In the genomic region with DNA sequence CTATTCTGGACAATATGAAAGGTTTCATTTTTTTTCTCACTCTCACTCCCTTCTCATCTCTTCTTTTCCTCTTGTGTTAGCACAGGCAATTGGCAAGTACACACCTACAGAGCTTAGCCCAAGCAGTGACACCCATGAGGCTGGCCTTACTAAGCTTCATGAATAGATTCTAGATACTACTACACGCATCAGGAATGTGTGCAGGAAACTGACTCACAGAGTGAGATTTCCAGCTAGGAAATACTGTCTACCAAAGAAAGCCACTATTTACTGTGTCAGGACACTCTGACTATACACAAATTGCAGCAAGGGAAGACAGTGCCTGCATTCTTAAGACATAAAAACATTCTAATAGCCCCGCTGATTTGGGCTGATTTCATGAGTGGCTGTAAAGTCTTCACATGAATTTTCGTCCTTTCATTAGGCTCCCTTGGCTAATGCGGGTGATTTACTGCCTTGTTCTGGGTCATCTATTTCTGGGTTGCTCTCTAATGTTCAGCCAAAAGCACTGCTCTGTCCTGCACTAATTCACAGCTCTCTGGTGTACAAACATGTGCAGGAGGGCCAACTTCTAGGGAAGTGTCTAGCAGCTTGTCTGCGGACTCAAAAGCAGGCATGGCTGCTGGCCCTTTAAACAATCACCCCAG, we compare ENCODE assay signal across 9 mouse cellular contexts.
A peak's percentile ranks its signal among the peaks of the same experiment; 100 is the strongest.
DNase-seq lines count a peak whose midpoint lies in the region; ATAC-seq and TF ChIP-seq lines count a peak whose summit lies in the region.
"Had no signal": no experiment of that assay in that cellular context is flagged by ENCODE, and none has a peak within 500 bp of the region (broad histone marks: within the 10 kb centered on the region; RNA-seq: fewer than 3 reads in every experiment).

No protein-coding gene starts in this region.

- no peak overlapping the region for H3K4me3 ChIP-seq in hindbrain, embryonic 15.5 days
- no peak overlapping the region for H3K4me3 ChIP-seq in hindbrain, embryonic 14.5 days (replicated peaks; ENCODE audit: low read length)
- H3K4me3 ChIP-seq in heart, adult 2 months = no peak overlapping the region; the same call in 1 of the 2 replicates
- no peak overlapping the region for H3K4me3 ChIP-seq in liver, embryonic 11.5 days (ENCODE audit: low read depth, low read length)

- no peaks in the 10 kb centered on the region for H3K27me3 ChIP-seq in hindbrain, embryonic 15.5 days
- H3K27me3 ChIP-seq in hindbrain, embryonic 14.5 days (ENCODE audit: control insufficient read depth, insufficient read depth, low read length) = no peaks in the 10 kb centered on the region
- no peaks in the 10 kb centered on the region for H3K27me3 ChIP-seq in heart, adult 2 months (ENCODE audit: control insufficient read depth, insufficient read depth, low read length)
- no peaks in the 10 kb centered on the region for H3K27me3 ChIP-seq in liver, embryonic 11.5 days (replicated peaks; ENCODE audit: control insufficient read depth, insufficient read depth, low read length)

- H3K9me3 ChIP-seq in hindbrain, embryonic 15.5 days = no peaks in the 10 kb centered on the region
- H3K9me3 ChIP-seq in hindbrain, embryonic 14.5 days (ENCODE audit: control insufficient read depth, low read length) = no peaks in the 10 kb centered on the region
- H3K9me3 ChIP-seq in liver, embryonic 11.5 days (ENCODE audit: control insufficient read depth, low read length) = no peaks in the 10 kb centered on the region

- no peak overlapping the region for H3K4me2 ChIP-seq in hindbrain, embryonic 15.5 days
- H3K4me2 ChIP-seq in hindbrain, embryonic 14.5 days (replicated peaks) = no peak overlapping the region
- no peak overlapping the region for H3K4me2 ChIP-seq in liver, embryonic 11.5 days

- DNase-seq in hindbrain, embryonic 14.5 days (ENCODE audit: low spot score) = no peak
- DNase-seq in adrenal gland, postnatal 10 days = peak; percentile 46
- DNase-seq in heart, adult 2 months = peak in 1 of 2 experiments; percentile 50
- peak; percentile 5 to 40 for DNase-seq in kidney, postnatal 25 days
- no peak for DNase-seq in thymus, postnatal 14 days
- no peak for DNase-seq in liver, embryonic 11.5 days (ENCODE audit: low spot score)
- DNase-seq in spleen, adult 18-20 months = no peak

- H3K4me1 ChIP-seq in hindbrain, embryonic 15.5 days (replicated peaks) = peaks cover 6% of the 10 kb centered on the region; the same call in 1 of the 2 replicates
- H3K4me1 ChIP-seq in hindbrain, embryonic 14.5 days (replicated peaks; ENCODE audit: control insufficient read depth, insufficient read depth, low read length) = 0 out of 2 replicates have a peak, but pooled peaks cover 3% of the 10 kb centered on the region
- peaks cover 9% of the 10 kb centered on the region for H3K4me1 ChIP-seq in heart, adult 2 months (ENCODE audit: control insufficient read depth, insufficient read depth, low read length)
- no peaks in the 10 kb centered on the region for H3K4me1 ChIP-seq in liver, embryonic 11.5 days (replicated peaks; ENCODE audit: control insufficient read depth, insufficient read depth, low read length)

- no peaks in the 10 kb centered on the region for H3K36me3 ChIP-seq in hindbrain, embryonic 15.5 days
- H3K36me3 ChIP-seq in hindbrain, embryonic 14.5 days (replicated peaks; ENCODE audit: control insufficient read depth, insufficient read depth) = peaks cover 9% of the 10 kb centered on the region; the same call in 1 of the 2 replicates
- H3K36me3 ChIP-seq in heart, adult 2 months (ENCODE audit: control insufficient read depth, insufficient read depth, low read length) = peaks cover 13% of the 10 kb centered on the region
- H3K36me3 ChIP-seq in liver, embryonic 11.5 days (ENCODE audit: control insufficient read depth, insufficient read depth, low read length) = no peaks in the 10 kb centered on the region

- H3K79me2 ChIP-seq in heart, adult 2 months (replicated peaks; ENCODE audit: control insufficient read depth, insufficient read depth, low read length) = no peaks in the 10 kb centered on the region

- intact Hi-C loops in heart, adult 2 months (cut with DNase I) = loop anchor here (5.0 kb wide), 1 partner anchor 590 kb away; no protein-coding TSS in a partner anchor

- H3K9ac ChIP-seq in hindbrain, embryonic 15.5 days = no peak overlapping the region
- no peak overlapping the region for H3K9ac ChIP-seq in hindbrain, embryonic 14.5 days
- no peak overlapping the region; the same call in 1 of the 2 replicates for H3K9ac ChIP-seq in heart, adult 2 months (ENCODE audit: low read depth, low read length)
- no peak overlapping the region for H3K9ac ChIP-seq in liver, embryonic 11.5 days (ENCODE audit: low read depth, low read length)

- no peak for TF ChIP-seq CTCF in heart, adult 2 months (IDR thresholded peaks at IDR 0.05)

- 0 out of 2 replicates have a peak overlapping the region, but pooled peaks have one; percentile 9 for H3K27ac ChIP-seq in hindbrain, embryonic 15.5 days (replicated peaks)
- no peak overlapping the region for H3K27ac ChIP-seq in hindbrain, embryonic 14.5 days
- peak overlapping the region; percentile 73 for H3K27ac ChIP-seq in heart, adult 2 months
- no peak overlapping the region for H3K27ac ChIP-seq in liver, embryonic 11.5 days (ENCODE audit: low read depth, low read length)
- H3K27ac ChIP-seq: macrophage had no signal

- TF ChIP-seq POLR2A in heart, adult 2 months (IDR thresholded peaks at IDR 0.05; ENCODE audit: insufficient read depth, low read depth, low read length) = no peak

- WGBS in hindbrain, embryonic 15.5 days = 54% methylated on average over 5 of the region's 5 CpGs
- WGBS in hindbrain, embryonic 14.5 days = 61% methylated on average over 5 of the region's 5 CpGs
- WGBS in heart, adult 2 months = 11% methylated on average over 5 of the region's 5 CpGs
- 71% methylated on average over 5 of the region's 5 CpGs for whole genome bisulfite sequencing in liver, embryonic 11.5 days

- ATAC-seq in hindbrain, embryonic 15.5 days (ENCODE audit: low FRiP score, low read depth) = peak; percentile 54; the same call in 1 of the 2 replicates
- no peak; the same call in 1 of the 2 replicates for ATAC-seq in hindbrain, embryonic 14.5 days (ENCODE audit: low FRiP score)
- no peak for ATAC-seq in liver, embryonic 11.5 days (replicated peaks; ENCODE audit: low FRiP score)

- no peak for TF ChIP-seq EP300 in heart, adult 2 months (IDR thresholded peaks at IDR 0.05; ENCODE audit: insufficient read depth, low read depth, low read length)

Comparison
In these comparisons a context has a peak if more than half of its experiments do, and no peak if none do; other contexts are left out.
1. H3K27ac ChIP-seq: peak in hindbrain, embryonic 15.5 days (single experiment) and heart, adult 2 months (single experiment); none in hindbrain, embryonic 14.5 days (single experiment) and liver, embryonic 11.5 days (single experiment).
2. DNase-seq: peak in adrenal gland, postnatal 10 days (single experiment) and kidney, postnatal 25 days (2 of 2); none in hindbrain, embryonic 14.5 days (single experiment), thymus, postnatal 14 days (single experiment), liver, embryonic 11.5 days (single experiment) and spleen, adult 18-20 months (0 of 2).